Mouse (Mus musculus) midbrain, embryonic 11.5 days (tissue): ENCODE measurements around the gene Tssk6. TPM values are rescaled to one million over a fixed set of nuclear protein-coding genes. Genes with fewer than 3 reads are reported as not detected.
A peak's percentile ranks its signal among the peaks of the same experiment; 100 is the strongest.

Experiments
- ATAC-seq: fragments of 200-750 bp; cut with Nextera tagmentation; 2 replicates; pipeline ENCODE4 v1.8.0; 2017; ENCODE audit warnings: moderate TSS enrichment, moderate library complexity; ENCODE audit not compliant: low FRiP score
- DNase-seq: peaks from one replicate; pipeline ENCODE4 v3.0.0; 2015; ENCODE audit warnings: low spot score; ENCODE audit errors: missing footprints
- H3K27ac ChIP-seq: fragments of 300-500 bp; sonication (generic); 2 replicates; pipeline ENCODE4 v1.5.1; 2014; ENCODE audit warnings: low read depth, low read length
- H3K27me3 ChIP-seq: fragments of 300-500 bp; sonication (generic); 2 replicates; pipeline ENCODE4 v1.6.1; 2014; ENCODE audit warnings: mild to moderate bottlenecking, low read length, moderate library complexity, mixed read lengths; ENCODE audit not compliant: control insufficient read depth, insufficient read depth
- H3K36me3 ChIP-seq: fragments of 300-500 bp; sonication (generic); 2 replicates; pipeline ENCODE4 v1.6.1; 2014; ENCODE audit warnings: mild to moderate bottlenecking, low read length, moderate library complexity, mixed read lengths; ENCODE audit not compliant: control insufficient read depth, insufficient read depth
- H3K4me1 ChIP-seq: fragments of 300-500 bp; sonication (generic); 2 replicates; pipeline ENCODE4 v1.6.1; 2014; ENCODE audit warnings: low read length; ENCODE audit not compliant: control insufficient read depth, insufficient read depth
- H3K4me2 ChIP-seq: fragments of 300-500 bp; sonication (generic); 2 replicates; pipeline ENCODE4 v1.6.1; 2014; ENCODE audit warnings: mild to moderate bottlenecking, moderate library complexity
- H3K4me3 ChIP-seq: fragments of 300-500 bp; sonication (generic); 2 replicates; pipeline ENCODE4 v1.5.1; 2014; ENCODE audit warnings: low read depth, low read length
- H3K9ac ChIP-seq: fragments of 300-500 bp; sonication (generic); 2 replicates; pipeline ENCODE4 v1.6.1; 2014; ENCODE audit warnings: low read length
- H3K9me3 ChIP-seq: fragments of 300-500 bp; sonication (generic); 2 replicates; pipeline ENCODE4 v1.6.1; 2016; ENCODE audit warnings: low read length; ENCODE audit not compliant: control insufficient read depth
- WGBS: fragments of 180-500 bp; shearing (Covaris S2); extraction: QIAGEN DNeasy Blood & Tissue Kit; methylation state at CpG from one replicate; pipeline ENCODE4 v1.1.7; 2014; 5-methylcytosine and 5-hydroxymethylcytosine counted together
- polyA plus RNA-seq: library from polyadenylated mRNA; unstranded; fragments of >200 nt; fragmentation: Nextera tagmentation; extraction: Ambion mirVana; gene quantifications from 2 replicates; pipeline ENCODE4 v1.2.1, GENCODE M21; 2014

Gene Tssk6
- 3.4 and 4.0 TPM in 2 replicates for polyA plus RNA-seq

- Histone ChIP-seq H3K9ac (peak within 1 kb of the TSS; percentile 85), H3K4me1 (peaks cover 19% of the 10 kb centered on the region), H3K4me3 (peak within 1 kb of the TSS; percentile 77), H3K27me3 (no peaks in the 10 kb centered on the region), H3K27ac (peak within 1 kb of the TSS; percentile 76), H3K4me2 (peak within 1 kb of the TSS; percentile 57), H3K9me3 (no peaks in the 10 kb centered on the region), H3K36me3 (no peaks in the 10 kb centered on the region)
- peak; percentile 58 for ATAC-seq
- no peak for DNase-seq
- WGBS: 4% methylated on average over 89 of the region's 89 CpGs
Measured at GRCm38 (mm10) chr8:69902163-69903062, at the start of gene Tssk6, which contains the start of the genes Ndufa13 and Yjefn3. Gene Tssk6 (plus strand): TSS chr8:69902184. Gene Ndufa13 (minus strand): TSS chr8:69902558. Gene Yjefn3 (minus strand): TSS chr8:69902712.

- Histone ChIP-seq H3K4me2 (no peak overlapping the region), H3K27me3 (no peaks in the 10 kb centered on the region), H3K9me3 (no peaks in the 10 kb centered on the region), H3K36me3 (peaks cover 2% of the 10 kb centered on the region; the same call in 1 of the 2 replicates), H3K4me1 (no peaks in the 10 kb centered on the region), H3K27ac (no peak overlapping the region), H3K9ac (no peak overlapping the region), H3K4me3 (no peak overlapping the region)
- DNase-seq (no peak), ATAC-seq (no peak)
- WGBS: 92% methylated on average over 10 of the region's 10 CpGs
Measured at GRCm38 (mm10) chr8:69853869-69854268, 48.1 kb upstream of the Tssk6 start.

- Histone ChIP-seq H3K4me1 (no peaks in the 10 kb centered on the region), H3K27ac (no peak overlapping the region), H3K9ac (no peak overlapping the region), H3K27me3 (no peaks in the 10 kb centered on the region), H3K36me3 (no peaks in the 10 kb centered on the region; the same call in 1 of the 2 replicates), H3K4me3 (no peak overlapping the region), H3K4me2 (no peak overlapping the region), H3K9me3 (no peaks in the 10 kb centered on the region)
- ATAC-seq: no peak
- WGBS: 62% methylated on average over 4 of the region's 4 CpGs
- DNase-seq: no peak
Measured at GRCm38 (mm10) chr8:69860807-69861206, 41.2 kb upstream of the Tssk6 start.

- no peak for ATAC-seq
- H3K9me3 ChIP-seq: no peaks in the 10 kb centered on the region
Measured at GRCm38 (mm10) chr8:69861251-69861650, 40.7 kb upstream of the Tssk6 start.

GRCm38 (mm10) chr8:69863387-69864020, 38.5 kb upstream of the Tssk6 start:
- Histone ChIP-seq H3K4me1 (no peaks in the 10 kb centered on the region), H3K27ac (no peak overlapping the region), H3K27me3 (no peaks in the 10 kb centered on the region), H3K4me3 (no peak overlapping the region), H3K36me3 (no peaks in the 10 kb centered on the region; the same call in 1 of the 2 replicates), H3K9ac (no peak overlapping the region), H3K9me3 (no peaks in the 10 kb centered on the region), H3K4me2 (no peak overlapping the region)
- WGBS: 92% methylated on average over 5 of the region's 5 CpGs
- ATAC-seq: no peak
- no peak for DNase-seq

More at GRCm38 (mm10) chr8:69861251-69861650, 40.7 kb upstream of the Tssk6 start:
- Histone ChIP-seq H3K27ac (no peak overlapping the region), H3K4me3 (no peak overlapping the region), H3K36me3 (no peaks in the 10 kb centered on the region; the same call in 1 of the 2 replicates), H3K9ac (no peak overlapping the region), H3K27me3 (no peaks in the 10 kb centered on the region), H3K4me2 (no peak overlapping the region), H3K4me1 (no peaks in the 10 kb centered on the region)
- no peak for DNase-seq
- 52% methylated on average over 2 of the region's 2 CpGs for WGBS

GRCm38 (mm10) chr8:69864180-69864579, 37.8 kb upstream of the Tssk6 start:
- H3K4me2 ChIP-seq: no peak overlapping the region
- no peak overlapping the region for H3K27ac ChIP-seq
- 79% methylated on average over 5 of the region's 5 CpGs for WGBS
- H3K4me3 ChIP-seq: no peak overlapping the region
- no peak for DNase-seq
- no peaks in the 10 kb centered on the region; the same call in 1 of the 2 replicates for H3K36me3 ChIP-seq
- no peaks in the 10 kb centered on the region for H3K9me3 ChIP-seq
- no peak for ATAC-seq
- no peak overlapping the region for H3K9ac ChIP-seq
- H3K4me1 ChIP-seq: no peaks in the 10 kb centered on the region
- H3K27me3 ChIP-seq: no peaks in the 10 kb centered on the region

GRCm38 (mm10) chr8:69867696-69868326, 34.2 kb upstream of the Tssk6 start:
- no peaks in the 10 kb centered on the region; the same call in 1 of the 2 replicates for H3K36me3 ChIP-seq
- WGBS: 69% methylated on average over 5 of the region's 5 CpGs

GRCm38 (mm10) chr8:69870003-69870765, 31.8 kb upstream of the Tssk6 start:
- no peak overlapping the region for H3K4me3 ChIP-seq
- H3K36me3 ChIP-seq: no peaks in the 10 kb centered on the region; the same call in 1 of the 2 replicates
- no peak overlapping the region for H3K9ac ChIP-seq
- H3K4me2 ChIP-seq: no peak overlapping the region
- H3K9me3 ChIP-seq: no peaks in the 10 kb centered on the region
- no peaks in the 10 kb centered on the region for H3K4me1 ChIP-seq
- ATAC-seq (no peak), DNase-seq (no peak)
- WGBS: 85% methylated on average over 11 of the region's 11 CpGs
- no peak overlapping the region for H3K27ac ChIP-seq
- H3K27me3 ChIP-seq: no peaks in the 10 kb centered on the region

More at GRCm38 (mm10) chr8:69867696-69868326, 34.2 kb upstream of the Tssk6 start:
- no peak overlapping the region for H3K27ac ChIP-seq
- no peak for ATAC-seq
- no peak overlapping the region for H3K9ac ChIP-seq
- H3K4me1 ChIP-seq: no peaks in the 10 kb centered on the region
- no peak overlapping the region for H3K4me3 ChIP-seq
- no peaks in the 10 kb centered on the region for H3K9me3 ChIP-seq
- H3K27me3 ChIP-seq: no peaks in the 10 kb centered on the region
- DNase-seq: no peak
- no peak overlapping the region for H3K4me2 ChIP-seq
